Mouse (Mus musculus) right cerebral cortex, adult 2 months (tissue): ENCODE data around the gene Hs6st3.
A peak's percentile ranks its signal among the peaks of the same experiment; 100 is the strongest.

ENCODE experiments used
- DNase-seq, 2 experiments: peaks; one replicate each; pipeline ENCODE4 v3.0.0; 2021 to 2022; ENCODE audit warnings: low spot score in 2 of 2

The Hs6st3 gene

GRCm38 (mm10) chr14:119137906-119138785, at the start of gene Hs6st3:
Hs6st3 (plus strand) TSS chr14:119138341.
- DNase-seq, result peak in 1 of 2 experiments; percentile 36

GRCm38 (mm10) chr14:119098851-119099569, 39.1 kb upstream of the Hs6st3 start, which contains the start of gene Uggt2:
Uggt2 (minus strand) TSS chr14:119099430.
- DNase-seq, result peak; percentile 82 to 83

- DNase-seq, result no peak
These were observed 38.6 kb upstream of the Hs6st3 start for GRCm38 (mm10) chr14:119099570-119099891.

- DNase-seq, result no peak
These were observed 30.6 kb upstream of the Hs6st3 start for GRCm38 (mm10) chr14:119107591-119107990.

- no peak for DNase-seq
These were observed 29.3 kb upstream of the Hs6st3 start for GRCm38 (mm10) chr14:119108776-119109301.

GRCm38 (mm10) chr14:119109776-119110218, 28.3 kb upstream of the Hs6st3 start:
- no peak for DNase-seq

GRCm38 (mm10) chr14:119112558-119112957, 25.6 kb upstream of the Hs6st3 start:
- DNase-seq, result no peak

GRCm38 (mm10) chr14:119123582-119123981, 14.6 kb upstream of the Hs6st3 start:
- no peak for DNase-seq

GRCm38 (mm10) chr14:119124061-119124460, 14.1 kb upstream of the Hs6st3 start:
- no peak for DNase-seq

GRCm38 (mm10) chr14:119125840-119126239, 12.3 kb upstream of the Hs6st3 start:
- no peak for DNase-seq

GRCm38 (mm10) chr14:119127330-119127729, 10.8 kb upstream of the Hs6st3 start:
- no peak for DNase-seq

GRCm38 (mm10) chr14:119137512-119137905, 632 bp upstream of the Hs6st3 start:
- DNase-seq, result peak; percentile 87 to 89

- no peak for DNase-seq
These were observed 602 bp downstream of the Hs6st3 start for GRCm38 (mm10) chr14:119138786-119139100.

GRCm38 (mm10) chr14:119139381-119139950, 1.3 kb downstream of the Hs6st3 start:
- peak in 1 of 2 experiments; percentile 34 for DNase-seq

GRCm38 (mm10) chr14:119153088-119153487, 14.9 kb downstream of the Hs6st3 start:
- no peak for DNase-seq

GRCm38 (mm10) chr14:119193905-119194304, 55.8 kb downstream of the Hs6st3 start:
- no peak for DNase-seq

GRCm38 (mm10) chr14:119203508-119203907, 65.4 kb downstream of the Hs6st3 start:
- no peak for DNase-seq

- DNase-seq, result peak in 1 of 2 experiments; percentile 26
These were observed 77.6 kb downstream of the Hs6st3 start for GRCm38 (mm10) chr14:119215576-119216309.

GRCm38 (mm10) chr14:119227709-119228338, 89.7 kb downstream of the Hs6st3 start:
- no peak for DNase-seq

- DNase-seq, result no peak
These were observed 95.5 kb downstream of the Hs6st3 start for GRCm38 (mm10) chr14:119233598-119233997.

GRCm38 (mm10) chr14:119247131-119247530, 109.0 kb downstream of the Hs6st3 start:
- DNase-seq, result peak; percentile 22 to 27
